Mouse (Mus musculus) limb, embryonic 12.5 days (tissue): ENCODE data around the gene Odf3l1. TPM values are rescaled to one million over a fixed set of nuclear protein-coding genes. Genes with fewer than 3 reads are reported as not detected.
A peak's percentile ranks its signal among the peaks of the same experiment; 100 is the strongest.

ENCODE experiments used
- ATAC-seq: fragments of 200-750 bp; cut with Nextera tagmentation; 2 replicates; pipeline ENCODE4 v1.8.0; 2017; ENCODE audit warnings: low read depth, moderate TSS enrichment; ENCODE audit not compliant: insufficient number of reproducible peaks, insufficient read depth, low FRiP score, low TSS enrichment
- H3K27ac ChIP-seq: fragments of 300-500 bp; sonication (generic); 2 replicates; pipeline ENCODE4 v1.5.1; 2016; ENCODE audit warnings: mild to moderate bottlenecking, moderate library complexity
- H3K27me3 ChIP-seq: fragments of 300-500 bp; sonication (generic); 2 replicates; pipeline ENCODE4 v1.6.1; 2016; ENCODE audit warnings: mild to moderate bottlenecking, moderate library complexity
- H3K36me3 ChIP-seq: fragments of 300-500 bp; sonication (generic); 2 replicates; pipeline ENCODE4 v1.6.1; 2016; ENCODE audit warnings: mild to moderate bottlenecking, moderate library complexity
- H3K4me1 ChIP-seq: fragments of 300-500 bp; sonication (generic); replicated peaks from 2 replicates; pipeline ENCODE4 v1.6.1; 2016
- H3K4me2 ChIP-seq: fragments of 300-500 bp; sonication (generic); 2 replicates; pipeline ENCODE4 v1.6.1; 2016; ENCODE audit warnings: mild to moderate bottlenecking, moderate library complexity
- H3K4me3 ChIP-seq: fragments of 300-500 bp; sonication (generic); replicated peaks from 2 replicates; pipeline ENCODE4 v1.5.1; 2016; ENCODE audit warnings: mild to moderate bottlenecking
- H3K9ac ChIP-seq: fragments of 300-500 bp; sonication (generic); replicated peaks from 2 replicates; pipeline ENCODE4 v1.6.1; 2016; ENCODE audit warnings: mild to moderate bottlenecking, moderate library complexity
- H3K9me3 ChIP-seq: fragments of 300-500 bp; sonication (generic); 2 replicates; pipeline ENCODE4 v1.6.1; 2016; ENCODE audit warnings: mild to moderate bottlenecking, moderate library complexity
- WGBS: fragments of 180-500 bp; shearing (Covaris S2); methylation state at CpG from one replicate; pipeline ENCODE4 v1.1.7; 2016; 5-methylcytosine and 5-hydroxymethylcytosine counted together
- polyA plus RNA-seq: library from polyadenylated mRNA; unstranded; fragments of >200 nt; fragmentation: Nextera tagmentation; extraction: Ambion mirVana; gene quantifications from 2 replicates; pipeline ENCODE4 v1.2.1, GENCODE M21; 2016

Odf3l1 gene
- polyA plus RNA-seq, 1 experiment from 2014 or later, result 0.53 TPM

DNA sequence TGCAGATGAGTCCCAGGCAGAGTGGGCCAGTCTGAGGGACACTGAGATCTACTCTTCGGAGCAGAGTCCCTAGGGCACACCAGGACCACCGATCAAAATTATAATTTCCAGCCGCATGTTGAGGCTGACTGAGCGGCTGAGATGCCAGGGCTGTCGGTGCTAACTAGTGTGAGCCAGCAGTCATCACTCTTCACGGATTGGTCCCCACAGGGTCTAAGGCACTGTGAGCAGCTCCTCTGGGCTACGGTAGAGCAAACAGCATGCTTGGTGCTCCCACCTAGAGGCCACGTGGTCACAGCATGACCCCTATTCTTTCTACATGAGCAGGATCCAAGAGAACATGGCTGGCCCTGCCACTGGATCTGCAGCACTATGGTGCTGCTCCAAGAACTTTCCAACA lies 28.8 kb upstream of the Odf3l1 start:
- 0 out of 2 replicates have a peak overlapping the region, but pooled peaks have one; percentile 8 for H3K9ac ChIP-seq
- H3K9me3 ChIP-seq, result no peaks in the 10 kb centered on the region
- no peak overlapping the region for H3K4me2 ChIP-seq
- no peak overlapping the region for H3K4me3 ChIP-seq
- peaks cover 22% of the 10 kb centered on the region for H3K4me1 ChIP-seq
- WGBS, result 72% methylated on average over 8 of the region's 8 CpGs
- no peak overlapping the region for H3K27ac ChIP-seq
- peaks cover 22% of the 10 kb centered on the region for H3K36me3 ChIP-seq
- H3K27me3 ChIP-seq, result peaks cover 4% of the 10 kb centered on the region; the same call in 1 of the 2 replicates
- no peak for ATAC-seq

DNA sequence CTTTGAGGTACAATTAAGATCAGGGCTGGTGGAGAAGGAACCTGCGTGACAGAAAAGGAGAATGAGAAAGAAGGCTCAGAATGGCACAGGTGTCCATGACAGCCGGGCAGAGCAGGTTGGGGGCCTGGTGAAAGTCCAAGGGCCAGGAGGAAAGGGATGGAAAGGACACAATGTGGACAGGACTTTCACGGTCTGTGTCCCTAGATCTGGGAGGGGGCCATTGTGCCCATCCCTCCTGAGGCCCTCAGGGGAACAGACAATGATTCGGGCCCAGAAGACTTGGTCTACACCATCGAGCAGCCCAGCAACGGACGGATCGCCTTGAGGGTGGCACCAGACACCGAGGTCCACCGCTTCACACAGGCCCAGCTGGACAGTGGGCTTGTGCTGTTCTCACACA lies 27.6 kb upstream of the Odf3l1 start:
- no peaks in the 10 kb centered on the region for H3K9me3 ChIP-seq
- peaks cover 16% of the 10 kb centered on the region for H3K4me1 ChIP-seq
- H3K9ac ChIP-seq, result no peak overlapping the region
- no peak overlapping the region for H3K27ac ChIP-seq
- 89% methylated on average over 10 of the region's 10 CpGs for WGBS
- H3K27me3 ChIP-seq, result peaks cover 4% of the 10 kb centered on the region; the same call in 1 of the 2 replicates
- H3K36me3 ChIP-seq, result peaks cover 34% of the 10 kb centered on the region
- no peak overlapping the region for H3K4me2 ChIP-seq
- ATAC-seq, result no peak
- H3K4me3 ChIP-seq, result no peak overlapping the region

DNA sequence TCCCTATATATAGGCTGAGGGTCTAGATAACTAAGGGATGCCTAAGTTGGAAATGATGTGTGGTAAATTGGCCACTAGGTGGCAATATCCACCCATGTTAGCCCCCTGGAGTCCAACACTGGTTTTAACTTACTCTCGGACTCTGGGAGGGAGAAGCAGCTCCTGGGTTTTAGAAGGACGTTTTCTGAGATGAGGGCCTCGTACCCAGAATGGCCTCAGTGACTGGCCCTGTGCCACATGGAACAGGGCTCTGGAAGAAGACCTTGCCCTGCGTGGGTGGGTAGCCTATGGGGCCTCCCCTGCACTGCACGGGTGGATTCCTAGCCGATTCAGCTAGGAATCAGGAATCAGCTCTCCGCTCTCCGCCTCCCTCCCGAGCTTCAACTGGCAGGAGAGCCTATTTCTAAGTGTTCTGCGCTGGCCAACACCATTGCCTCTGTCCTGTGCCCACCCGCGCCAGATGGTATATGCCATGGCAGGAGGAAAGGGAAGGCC lies 27.1 kb upstream of the Odf3l1 start:
- Histone ChIP-seq H3K4me1 (peaks cover 13% of the 10 kb centered on the region), H3K9me3 (no peaks in the 10 kb centered on the region), H3K27ac (no peak overlapping the region), H3K36me3 (peaks cover 39% of the 10 kb centered on the region), H3K4me2 (peak overlapping the region; percentile 37), H3K4me3 (no peak overlapping the region), H3K9ac (peak overlapping the region; percentile 42; the same call in 1 of the 2 replicates), H3K27me3 (peaks cover 4% of the 10 kb centered on the region; the same call in 1 of the 2 replicates)
- no peak for ATAC-seq
- WGBS, result 33% methylated on average over 12 of the region's 12 CpGs

DNA sequence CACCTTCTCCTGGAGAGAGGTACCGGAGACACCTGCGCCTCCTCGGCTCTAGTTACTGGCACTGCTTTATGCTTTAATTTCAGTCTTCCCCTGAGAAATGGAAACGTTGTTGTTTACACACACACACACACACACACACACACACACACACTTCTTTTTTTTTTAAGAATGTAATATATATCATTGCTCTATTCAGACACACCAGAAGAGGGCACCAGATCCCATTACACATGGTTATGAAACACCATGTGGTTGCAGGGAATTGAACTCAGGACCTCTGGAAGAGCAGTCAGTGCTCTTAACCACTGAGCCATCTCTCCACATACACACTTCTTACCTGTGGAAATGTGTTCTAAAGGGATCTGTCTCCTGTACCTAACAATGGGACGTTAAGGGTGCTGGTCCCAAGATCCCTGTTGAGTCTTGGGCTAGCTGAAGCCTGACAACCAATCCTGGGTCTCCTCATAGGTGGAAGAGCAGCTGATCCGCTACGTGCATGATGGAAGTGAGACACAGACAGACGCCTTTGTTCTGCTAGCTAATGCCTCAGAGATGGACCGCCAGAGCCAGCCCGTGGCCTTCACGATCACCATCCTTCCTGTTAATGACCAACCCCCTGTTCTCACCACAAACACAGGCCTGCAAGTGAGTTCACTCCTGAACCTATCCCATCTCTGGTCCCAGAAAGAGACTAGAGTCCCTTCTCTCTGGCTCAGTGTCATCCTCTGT lies 26.2 kb upstream of the Odf3l1 start:
- H3K9ac ChIP-seq, result no peak overlapping the region
- H3K4me1 ChIP-seq, result peaks cover 13% of the 10 kb centered on the region
- H3K4me2 ChIP-seq, result no peak overlapping the region
- H3K36me3 ChIP-seq, result peaks cover 48% of the 10 kb centered on the region
- 71% methylated on average over 11 of the region's 11 CpGs for WGBS
- H3K9me3 ChIP-seq, result no peaks in the 10 kb centered on the region
- no peak overlapping the region for H3K27ac ChIP-seq
- peaks cover 4% of the 10 kb centered on the region; the same call in 1 of the 2 replicates for H3K27me3 ChIP-seq
- ATAC-seq, result no peak
- no peak overlapping the region for H3K4me3 ChIP-seq

DNA sequence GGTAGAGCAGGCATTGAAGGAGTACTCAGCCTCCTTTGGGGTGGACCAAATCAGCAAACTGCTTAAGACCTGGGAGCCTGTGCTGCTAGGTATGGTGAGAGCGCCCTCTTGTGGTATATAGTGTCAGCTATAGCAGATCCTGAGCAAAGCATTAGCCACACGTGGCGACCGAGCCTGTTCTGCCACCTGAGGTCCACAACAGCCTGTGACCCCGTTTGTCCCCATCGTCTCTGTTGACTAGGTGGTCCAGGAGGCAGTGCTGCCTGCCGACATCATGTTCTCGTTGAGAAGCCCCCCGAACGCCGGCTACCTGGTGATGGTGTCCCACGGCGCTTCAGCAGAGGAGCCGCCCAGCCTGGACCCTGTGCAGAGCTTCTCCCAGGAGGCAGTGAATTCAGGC lies 25.3 kb upstream of the Odf3l1 start:
- no peak; the same call in 1 of the 2 replicates for ATAC-seq
- Histone ChIP-seq H3K9me3 (no peaks in the 10 kb centered on the region), H3K36me3 (peaks cover 57% of the 10 kb centered on the region), H3K27me3 (peaks cover 4% of the 10 kb centered on the region; the same call in 1 of the 2 replicates), H3K27ac (no peak overlapping the region), H3K4me3 (no peak overlapping the region), H3K9ac (no peak overlapping the region), H3K4me2 (peak overlapping the region; percentile 46), H3K4me1 (peaks cover 13% of the 10 kb centered on the region)
- WGBS, result 8% methylated on average over 14 of the region's 14 CpGs

DNA sequence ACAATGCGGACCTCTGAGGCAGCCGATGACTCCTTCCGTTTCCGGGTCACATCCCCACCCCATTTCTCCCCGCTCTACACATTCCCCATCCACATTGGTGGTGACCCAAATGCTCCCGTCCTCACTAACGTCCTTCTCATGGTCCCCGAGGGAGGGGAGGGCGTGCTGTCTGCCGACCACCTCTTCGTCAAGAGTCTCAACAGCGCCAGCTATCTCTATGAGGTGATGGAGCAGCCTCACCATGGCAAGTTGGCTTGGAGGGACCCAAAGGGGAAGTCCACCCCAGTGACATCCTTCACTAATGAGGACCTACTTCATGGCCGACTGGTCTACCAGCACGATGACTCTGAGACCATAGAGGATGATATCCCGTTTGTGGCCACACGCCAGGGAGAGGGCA lies 23.1 kb upstream of the Odf3l1 start:
- WGBS, result 93% methylated on average over 16 of the region's 16 CpGs
- Histone ChIP-seq H3K9me3 (no peaks in the 10 kb centered on the region), H3K36me3 (peaks cover 59% of the 10 kb centered on the region), H3K4me1 (peaks cover 16% of the 10 kb centered on the region), H3K4me2 (no peak overlapping the region), H3K9ac (no peak overlapping the region), H3K27ac (no peak overlapping the region), H3K4me3 (no peak overlapping the region), H3K27me3 (peaks cover 4% of the 10 kb centered on the region; the same call in 1 of the 2 replicates)
- ATAC-seq, result no peak

DNA sequence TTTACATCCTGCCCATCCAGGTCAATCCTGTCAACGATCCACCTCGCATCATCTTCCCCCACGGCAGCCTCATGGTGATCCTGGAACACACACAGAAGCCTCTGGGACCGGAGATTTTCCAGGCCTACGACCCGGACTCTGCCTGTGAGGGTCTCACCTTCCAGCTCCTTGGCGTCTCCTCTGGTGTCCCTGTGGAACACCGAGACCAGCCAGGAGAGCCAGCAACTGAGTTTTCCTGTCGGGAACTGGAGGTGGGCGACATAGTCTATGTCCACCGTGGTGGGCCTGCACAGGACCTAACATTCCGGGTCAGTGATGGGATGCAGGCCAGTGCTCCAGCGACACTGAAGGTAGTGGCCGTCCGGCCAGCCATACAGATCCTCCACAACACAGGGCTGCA lies 22.1 kb upstream of the Odf3l1 start:
- no peak overlapping the region for H3K4me2 ChIP-seq
- H3K9me3 ChIP-seq, result no peaks in the 10 kb centered on the region
- peaks cover 24% of the 10 kb centered on the region for H3K4me1 ChIP-seq
- H3K9ac ChIP-seq, result no peak overlapping the region
- H3K36me3 ChIP-seq, result peaks cover 52% of the 10 kb centered on the region
- no peak for ATAC-seq
- no peak overlapping the region for H3K27ac ChIP-seq
- H3K27me3 ChIP-seq, result peaks cover 4% of the 10 kb centered on the region; the same call in 1 of the 2 replicates
- no peak overlapping the region for H3K4me3 ChIP-seq
- 88% methylated on average over 15 of the region's 15 CpGs for WGBS

DNA sequence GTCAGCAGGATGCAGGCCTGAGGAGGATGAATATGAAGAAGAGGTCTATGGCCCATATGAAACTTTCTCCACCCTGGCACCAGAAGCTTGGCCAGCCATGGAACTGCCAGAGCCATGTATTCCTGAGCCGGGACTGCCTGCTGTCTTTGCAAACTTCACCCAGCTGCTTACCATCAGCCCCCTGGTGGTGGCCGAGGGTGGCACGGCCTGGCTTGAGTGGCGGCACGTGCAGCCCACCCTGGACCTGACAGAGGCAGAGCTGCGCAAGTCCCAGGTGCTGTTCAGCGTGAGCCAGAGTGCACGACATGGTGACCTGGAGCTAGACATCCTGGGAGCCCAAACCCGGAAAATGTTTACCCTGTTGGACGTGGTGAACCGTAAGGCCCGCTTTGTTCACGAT lies 21.6 kb upstream of the Odf3l1 start:
- H3K4me1 ChIP-seq, result peaks cover 28% of the 10 kb centered on the region
- H3K4me3 ChIP-seq, result no peak overlapping the region
- no peak overlapping the region for H3K27ac ChIP-seq
- H3K9me3 ChIP-seq, result no peaks in the 10 kb centered on the region
- H3K27me3 ChIP-seq, result peaks cover 4% of the 10 kb centered on the region; the same call in 1 of the 2 replicates
- no peak for ATAC-seq
- peaks cover 52% of the 10 kb centered on the region for H3K36me3 ChIP-seq
- no peak overlapping the region for H3K9ac ChIP-seq
- no peak overlapping the region for H3K4me2 ChIP-seq
- 59% methylated on average over 13 of the region's 13 CpGs for WGBS

DNA sequence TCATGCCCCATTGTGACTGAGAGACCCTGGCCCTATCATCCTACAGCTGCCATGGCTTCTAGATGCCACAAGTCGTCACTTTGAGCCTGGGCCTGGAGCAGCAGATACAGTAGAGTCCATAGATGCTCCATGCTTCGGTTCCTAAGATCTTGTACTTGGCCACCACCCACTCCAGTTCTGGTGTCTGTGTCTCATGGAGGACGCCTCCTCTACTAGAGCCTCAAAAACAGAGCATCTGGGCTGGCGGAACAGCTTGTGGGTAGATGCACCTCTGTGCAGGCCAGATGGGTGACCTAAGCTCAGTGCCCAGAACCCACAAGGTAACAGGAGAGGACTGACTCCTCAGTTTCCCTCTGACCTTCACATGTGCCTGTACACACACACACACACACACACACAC lies 19.8 kb upstream of the Odf3l1 start:
- Histone ChIP-seq H3K4me2 (no peak overlapping the region), H3K36me3 (peaks cover 52% of the 10 kb centered on the region), H3K27ac (no peak overlapping the region), H3K9me3 (no peaks in the 10 kb centered on the region), H3K27me3 (no peaks in the 10 kb centered on the region), H3K4me1 (peaks cover 45% of the 10 kb centered on the region), H3K4me3 (no peak overlapping the region), H3K9ac (no peak overlapping the region)
- no peak for ATAC-seq
- 84% methylated on average over 4 of the region's 4 CpGs for WGBS

DNA sequence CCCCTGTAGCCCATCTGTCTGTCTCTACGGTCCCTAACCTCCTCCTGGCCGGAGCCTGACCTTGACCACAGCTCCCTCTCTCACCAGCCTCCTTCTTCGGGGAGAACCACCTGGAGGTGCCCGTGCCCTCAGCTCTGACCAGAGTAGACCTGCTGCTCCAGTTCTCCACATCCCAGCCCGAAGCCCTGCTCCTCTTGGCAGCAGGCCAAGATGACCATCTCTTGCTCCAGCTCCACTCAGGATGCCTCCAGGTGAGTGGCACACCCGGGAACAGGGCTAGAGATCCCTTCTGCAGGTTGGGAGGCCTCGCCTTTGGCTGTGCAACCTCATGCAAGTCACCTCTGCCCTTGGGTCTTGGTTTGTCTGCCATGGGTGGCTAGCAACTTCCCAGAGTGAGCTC lies 19.0 kb upstream of the Odf3l1 start:
- H3K4me1 ChIP-seq, result peaks cover 51% of the 10 kb centered on the region
- no peak overlapping the region for H3K4me2 ChIP-seq
- H3K9me3 ChIP-seq, result no peaks in the 10 kb centered on the region
- peaks cover 46% of the 10 kb centered on the region for H3K36me3 ChIP-seq
- H3K27me3 ChIP-seq, result no peaks in the 10 kb centered on the region
- no peak overlapping the region for H3K27ac ChIP-seq
- ATAC-seq, result no peak
- 82% methylated on average over 7 of the region's 7 CpGs for WGBS
- no peak overlapping the region for H3K4me3 ChIP-seq
- no peak overlapping the region for H3K9ac ChIP-seq

DNA sequence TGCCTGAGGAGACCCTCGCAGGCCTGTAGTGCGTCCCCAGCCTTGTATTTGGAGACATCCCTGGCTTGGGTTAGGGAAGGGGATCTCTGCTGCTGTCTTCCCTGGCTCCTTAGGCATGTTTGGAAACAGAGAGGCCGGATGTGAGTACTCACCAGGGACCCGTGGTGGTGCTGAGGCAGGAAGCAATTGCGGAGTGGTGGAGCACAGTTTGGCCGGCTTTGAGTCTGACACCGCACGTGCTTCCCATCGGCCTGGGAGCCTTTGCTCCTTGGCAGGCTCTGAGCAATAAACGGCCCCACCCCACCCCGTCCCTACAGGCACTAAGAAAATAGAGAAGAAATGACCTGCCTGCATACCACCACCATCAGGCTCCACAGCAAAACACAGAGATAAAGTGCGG lies 18.3 kb upstream of the Odf3l1 start:
- Histone ChIP-seq H3K4me3 (no peak overlapping the region), H3K9me3 (no peaks in the 10 kb centered on the region), H3K4me2 (no peak overlapping the region), H3K36me3 (peaks cover 40% of the 10 kb centered on the region), H3K27ac (peak overlapping the region; percentile 94), H3K9ac (no peak overlapping the region), H3K27me3 (no peaks in the 10 kb centered on the region), H3K4me1 (peaks cover 55% of the 10 kb centered on the region)
- 45% methylated on average over 12 of the region's 12 CpGs for WGBS
- no peak for ATAC-seq
